Mouse (Mus musculus): ENCODE results near the gene Zfp423. TPM values are rescaled to one million over a fixed set of nuclear protein-coding genes. Genes with fewer than 3 reads are reported as not detected.

The Zfp423 gene
- polyA plus RNA-seq, 1 experiment from 2014 or later, result 2.1 TPM

DNA sequence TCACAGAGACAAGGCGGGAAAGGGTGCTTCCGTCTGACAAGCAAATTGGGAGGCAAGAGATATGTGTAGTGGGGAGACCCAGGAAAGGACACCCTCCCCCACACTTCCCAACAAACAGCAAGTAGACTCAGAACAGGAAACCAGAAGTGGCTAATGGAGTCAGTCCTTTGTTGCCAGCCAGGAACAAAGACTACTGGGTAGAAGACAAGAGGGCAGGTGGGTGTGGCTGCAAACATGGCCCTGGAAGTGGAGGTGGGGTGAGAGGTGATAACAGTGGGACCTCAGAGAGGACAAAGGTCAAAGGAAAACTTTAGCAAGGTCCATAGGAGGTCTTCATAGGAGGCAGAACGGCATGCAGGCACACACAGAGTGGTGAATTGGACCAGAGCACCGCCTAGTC is 265.7 kb downstream of the Zfp423 start:
- 54% methylated on average over 4 of the region's 4 CpGs for WGBS
- Histone ChIP-seq H3K27me3 (replicated peaks; ENCODE audit: insufficient read depth, low read length) (no peaks in the 10 kb centered on the region), H3K9me3 (ENCODE audit: low read length) (no peaks in the 10 kb centered on the region), H3K4me2 (replicated peaks; ENCODE audit: low read depth, low read length) (no peak overlapping the region), H3K27ac (ENCODE audit: low read length) (no peak overlapping the region), H3K4me3 (ENCODE audit: low read depth, low read length) (no peak overlapping the region), H3K4me1 (ENCODE audit: insufficient read depth, low read depth, low read length) (peaks cover 4% of the 10 kb centered on the region; the same call in 1 of the 2 replicates), H3K36me3 (ENCODE audit: insufficient read depth, low read length) (no peaks in the 10 kb centered on the region), H3K9ac (replicated peaks; ENCODE audit: low read depth) (no peak overlapping the region)
- DNase-seq (ENCODE audit: low spot score), result no peak
- ATAC-seq, result no peak
- TF ChIP-seq CTCF (IDR thresholded peaks at IDR 0.05) (no peak), EP300 (IDR thresholded peaks at IDR 0.05) (no peak)

DNA sequence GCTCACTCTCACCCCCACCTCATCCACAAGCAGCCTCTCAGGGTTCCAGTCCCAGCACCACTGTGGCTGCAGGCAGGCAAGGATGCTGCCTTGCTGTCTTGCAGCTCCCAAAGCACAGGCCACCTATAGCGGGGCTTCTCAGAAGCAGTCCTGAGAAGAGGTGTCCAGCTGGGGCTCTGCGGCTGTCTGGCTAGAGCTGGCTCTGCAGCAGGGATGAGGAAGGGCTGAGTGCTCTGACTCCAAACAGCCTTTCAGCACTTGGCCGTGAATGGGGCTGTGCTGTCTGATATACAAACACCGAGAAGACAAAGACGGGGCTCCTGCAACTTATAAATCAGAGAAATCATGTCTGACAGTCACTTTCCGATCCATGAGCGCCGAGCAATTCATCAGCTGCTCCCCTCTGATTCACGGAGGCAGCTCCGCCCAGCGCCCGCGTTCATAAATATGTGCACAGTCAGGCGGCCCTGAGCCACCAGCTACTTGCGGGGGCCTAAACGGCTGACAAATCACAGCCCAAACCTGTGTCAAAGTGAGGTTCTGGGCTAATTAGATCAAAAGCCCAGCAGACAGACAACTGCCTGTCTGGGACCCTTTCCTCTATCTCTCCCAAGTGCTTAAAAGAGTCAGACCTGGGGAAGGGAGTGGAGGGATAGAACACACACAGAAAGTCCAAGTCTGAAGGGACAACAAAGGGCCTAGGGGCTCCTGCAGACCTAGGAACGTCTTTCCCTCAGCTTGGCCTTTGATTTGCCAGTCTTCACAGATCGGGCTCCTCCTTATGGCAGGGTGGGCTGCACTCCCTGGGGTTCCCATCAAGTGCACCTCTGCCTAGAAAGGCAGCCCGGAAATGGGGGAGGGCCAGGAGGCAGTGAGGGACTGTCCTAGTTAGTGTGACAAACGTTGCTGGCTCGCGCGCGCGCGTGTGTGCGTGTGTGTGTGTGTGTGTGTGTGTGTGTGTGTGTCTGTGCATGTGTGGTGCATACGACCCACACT is 269.0 kb downstream of the Zfp423 start:
- Histone ChIP-seq H3K4me2 (replicated peaks; ENCODE audit: low read depth, low read length) (peak overlapping the region; percentile 27; the same call in 1 of the 2 replicates), H3K4me3 (ENCODE audit: low read depth, low read length) (no peak overlapping the region), H3K9me3 (ENCODE audit: low read length) (no peaks in the 10 kb centered on the region), H3K36me3 (ENCODE audit: insufficient read depth, low read length) (no peaks in the 10 kb centered on the region), H3K27ac (ENCODE audit: low read length) (no peak overlapping the region), H3K4me1 (ENCODE audit: insufficient read depth, low read depth, low read length) (peaks cover 4% of the 10 kb centered on the region; the same call in 1 of the 2 replicates), H3K9ac (replicated peaks; ENCODE audit: low read depth) (no peak overlapping the region), H3K27me3 (replicated peaks; ENCODE audit: insufficient read depth, low read length) (no peaks in the 10 kb centered on the region)
- ATAC-seq (peak; percentile 43), DNase-seq (ENCODE audit: low spot score) (peak; percentile 35)
- no peak for TF ChIP-seq CTCF (IDR thresholded peaks at IDR 0.05)
- TF ChIP-seq EP300 (IDR thresholded peaks at IDR 0.05), result no peak
- whole genome bisulfite sequencing, result 26% methylated on average over 28 of the region's 28 CpGs

DNA sequence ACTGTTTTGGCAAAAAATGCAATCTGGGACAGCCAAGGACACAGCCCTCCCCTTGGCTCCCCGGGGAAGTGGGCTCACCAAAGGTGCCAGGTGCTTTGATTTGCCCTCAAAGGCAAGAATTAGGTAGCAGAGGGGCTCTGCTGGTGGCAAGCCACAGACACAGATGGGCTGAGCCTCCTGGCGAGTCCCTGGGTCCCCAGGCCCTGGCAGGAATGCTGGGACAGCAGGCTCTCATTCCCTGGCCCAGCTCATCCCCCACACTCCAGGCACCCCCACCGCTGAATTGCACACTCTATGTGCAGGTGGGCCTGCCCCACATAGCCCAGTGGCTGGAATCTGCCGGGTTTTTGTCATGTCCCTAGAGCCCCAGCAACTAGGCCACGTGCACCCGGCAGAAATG is 270.2 kb downstream of the Zfp423 start:
- no peaks in the 10 kb centered on the region for H3K36me3 ChIP-seq (ENCODE audit: insufficient read depth, low read length)
- H3K4me1 ChIP-seq (ENCODE audit: insufficient read depth, low read depth, low read length), result peaks cover 4% of the 10 kb centered on the region; the same call in 1 of the 2 replicates
- H3K27me3 ChIP-seq (replicated peaks; ENCODE audit: insufficient read depth, low read length), result no peaks in the 10 kb centered on the region
- DNase-seq (ENCODE audit: low spot score), result no peak
- H3K4me3 ChIP-seq (ENCODE audit: low read depth, low read length), result no peak overlapping the region
- ATAC-seq, result no peak
- TF ChIP-seq EP300 (IDR thresholded peaks at IDR 0.05) (no peak), CTCF (IDR thresholded peaks at IDR 0.05) (no peak)
- no peak overlapping the region for H3K9ac ChIP-seq (replicated peaks; ENCODE audit: low read depth)
- no peak overlapping the region for H3K27ac ChIP-seq (ENCODE audit: low read length)
- 74% methylated on average over 6 of the region's 6 CpGs for WGBS
- no peak overlapping the region for H3K4me2 ChIP-seq (replicated peaks; ENCODE audit: low read depth, low read length)
- H3K9me3 ChIP-seq (ENCODE audit: low read length), result no peaks in the 10 kb centered on the region

DNA sequence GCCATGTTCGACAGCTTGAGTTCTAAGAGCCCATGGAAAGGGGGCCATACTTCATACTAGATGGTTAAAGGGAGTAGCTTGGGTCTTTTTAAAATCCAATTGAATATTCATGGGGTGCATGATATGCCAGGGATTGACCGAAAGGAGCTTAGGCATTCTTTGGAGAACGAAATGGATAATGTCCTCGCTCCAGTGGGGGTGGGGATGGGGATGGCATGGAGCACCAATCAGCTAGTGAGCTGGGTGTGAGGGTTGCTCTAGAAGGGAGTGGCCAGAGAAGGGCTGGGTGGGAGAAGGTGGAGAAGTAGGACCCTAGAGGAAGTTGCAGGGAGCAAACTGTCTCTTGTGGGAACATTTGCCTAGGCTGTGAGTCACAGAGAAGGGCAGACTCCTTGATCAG is 271.0 kb downstream of the Zfp423 start:
- no peaks in the 10 kb centered on the region for H3K27me3 ChIP-seq (replicated peaks; ENCODE audit: insufficient read depth, low read length)
- no peak for ATAC-seq

DNA sequence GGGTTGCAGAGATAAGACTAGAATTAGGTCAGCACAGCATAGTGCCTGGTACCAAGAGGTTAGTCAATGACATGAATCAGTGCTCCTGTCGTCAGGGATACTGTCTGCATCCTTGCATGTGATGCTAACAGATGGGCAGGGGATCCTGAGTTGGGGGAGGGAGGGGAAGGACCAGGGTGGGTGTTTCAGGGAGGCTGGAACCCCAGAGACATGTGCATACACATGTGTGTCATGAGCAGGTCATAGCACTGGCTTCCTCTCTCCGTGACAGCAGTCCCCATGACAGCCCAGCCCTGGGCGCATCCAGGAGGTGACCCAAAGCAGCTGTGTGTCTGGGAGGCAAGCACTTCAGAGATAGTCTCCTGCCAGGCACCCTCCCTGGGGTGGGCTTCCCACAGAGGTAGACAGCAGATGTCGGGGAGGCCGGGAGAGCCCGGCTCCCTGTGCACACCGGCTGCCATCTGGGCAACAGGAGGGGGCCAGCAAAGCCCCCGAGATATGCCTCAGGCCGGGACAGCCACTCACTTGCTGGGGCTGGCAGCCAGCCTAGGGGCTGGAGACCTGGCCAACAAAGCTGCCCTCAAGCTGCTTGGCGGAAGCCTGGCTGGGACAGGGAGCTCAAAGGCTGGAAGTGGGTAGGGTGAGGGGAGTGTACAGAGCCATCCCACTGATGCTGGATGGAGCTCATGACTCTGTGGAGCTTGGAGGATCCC is 272.3 kb downstream of the Zfp423 start:
- Histone ChIP-seq H3K27me3 (replicated peaks; ENCODE audit: insufficient read depth, low read length) (no peaks in the 10 kb centered on the region), H3K4me1 (ENCODE audit: insufficient read depth, low read depth, low read length) (peaks cover 4% of the 10 kb centered on the region; the same call in 1 of the 2 replicates), H3K36me3 (ENCODE audit: insufficient read depth, low read length) (no peaks in the 10 kb centered on the region), H3K9ac (replicated peaks; ENCODE audit: low read depth) (no peak overlapping the region), H3K4me2 (replicated peaks; ENCODE audit: low read depth, low read length) (no peak overlapping the region), H3K27ac (ENCODE audit: low read length) (no peak overlapping the region), H3K9me3 (ENCODE audit: low read length) (no peaks in the 10 kb centered on the region), H3K4me3 (ENCODE audit: low read depth, low read length) (no peak overlapping the region)
- TF ChIP-seq CTCF (IDR thresholded peaks at IDR 0.05) (no peak), EP300 (IDR thresholded peaks at IDR 0.05) (no peak)
- 63% methylated on average over 10 of the region's 10 CpGs for WGBS
- DNase-seq (ENCODE audit: low spot score), result no peak
- ATAC-seq, result no peak

More for the DNA sequence above, 271.0 kb downstream of the Zfp423 start:
- no peaks in the 10 kb centered on the region for H3K9me3 ChIP-seq (ENCODE audit: low read length)
- no peak overlapping the region for H3K9ac ChIP-seq (replicated peaks; ENCODE audit: low read depth)
- H3K4me1 ChIP-seq (ENCODE audit: insufficient read depth, low read depth, low read length), result peaks cover 4% of the 10 kb centered on the region; the same call in 1 of the 2 replicates
- no peak overlapping the region for H3K4me3 ChIP-seq (ENCODE audit: low read depth, low read length)
- no peak overlapping the region for H3K27ac ChIP-seq (ENCODE audit: low read length)
- no peaks in the 10 kb centered on the region for H3K36me3 ChIP-seq (ENCODE audit: insufficient read depth, low read length)
- 66% methylated on average over 4 of the region's 4 CpGs for WGBS
- H3K4me2 ChIP-seq (replicated peaks; ENCODE audit: low read depth, low read length), result no peak overlapping the region
- no peak for DNase-seq (ENCODE audit: low spot score)
- TF ChIP-seq CTCF (IDR thresholded peaks at IDR 0.05) (no peak), EP300 (IDR thresholded peaks at IDR 0.05) (no peak)

DNA sequence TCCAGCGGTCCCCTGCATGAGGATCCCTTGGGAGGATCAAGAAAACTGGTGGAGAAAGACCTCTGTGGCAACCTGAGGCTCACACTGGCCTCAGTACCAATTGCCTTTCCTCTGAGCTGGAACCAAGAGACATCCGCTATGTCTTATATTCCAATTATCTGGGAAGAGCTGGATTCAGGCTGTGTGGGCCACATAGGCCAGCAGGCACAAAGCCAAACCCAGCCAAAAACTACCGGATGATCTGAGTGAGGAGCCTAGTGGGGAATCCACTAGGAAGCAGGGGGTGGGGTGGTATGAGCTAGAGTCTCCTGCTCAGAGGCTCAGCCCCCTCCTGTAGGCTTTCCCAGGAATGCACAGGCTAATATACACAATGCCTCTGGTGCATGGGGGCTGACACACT is 273.4 kb downstream of the Zfp423 start:
- DNase-seq (ENCODE audit: low spot score) (no peak), ATAC-seq (no peak)
- 74% methylated on average over 3 of the region's 3 CpGs for WGBS
- H3K36me3 ChIP-seq (ENCODE audit: insufficient read depth, low read length), result no peaks in the 10 kb centered on the region
- H3K4me3 ChIP-seq (ENCODE audit: low read depth, low read length), result no peak overlapping the region
- no peaks in the 10 kb centered on the region for H3K27me3 ChIP-seq (replicated peaks; ENCODE audit: insufficient read depth, low read length)
- no peak overlapping the region for H3K9ac ChIP-seq (replicated peaks; ENCODE audit: low read depth)
- no peak overlapping the region for H3K4me2 ChIP-seq (replicated peaks; ENCODE audit: low read depth, low read length)
- no peaks in the 10 kb centered on the region for H3K9me3 ChIP-seq (ENCODE audit: low read length)
- H3K27ac ChIP-seq (ENCODE audit: low read length), result no peak overlapping the region
- TF ChIP-seq CTCF (IDR thresholded peaks at IDR 0.05), result no peak
- TF ChIP-seq EP300 (IDR thresholded peaks at IDR 0.05), result no peak
- peaks cover 4% of the 10 kb centered on the region; the same call in 1 of the 2 replicates for H3K4me1 ChIP-seq (ENCODE audit: insufficient read depth, low read depth, low read length)

Data from lung, postnatal 0 days (tissue).